Comparison of ENCODE assay signal across 21 mouse cellular contexts in the genomic region with DNA sequence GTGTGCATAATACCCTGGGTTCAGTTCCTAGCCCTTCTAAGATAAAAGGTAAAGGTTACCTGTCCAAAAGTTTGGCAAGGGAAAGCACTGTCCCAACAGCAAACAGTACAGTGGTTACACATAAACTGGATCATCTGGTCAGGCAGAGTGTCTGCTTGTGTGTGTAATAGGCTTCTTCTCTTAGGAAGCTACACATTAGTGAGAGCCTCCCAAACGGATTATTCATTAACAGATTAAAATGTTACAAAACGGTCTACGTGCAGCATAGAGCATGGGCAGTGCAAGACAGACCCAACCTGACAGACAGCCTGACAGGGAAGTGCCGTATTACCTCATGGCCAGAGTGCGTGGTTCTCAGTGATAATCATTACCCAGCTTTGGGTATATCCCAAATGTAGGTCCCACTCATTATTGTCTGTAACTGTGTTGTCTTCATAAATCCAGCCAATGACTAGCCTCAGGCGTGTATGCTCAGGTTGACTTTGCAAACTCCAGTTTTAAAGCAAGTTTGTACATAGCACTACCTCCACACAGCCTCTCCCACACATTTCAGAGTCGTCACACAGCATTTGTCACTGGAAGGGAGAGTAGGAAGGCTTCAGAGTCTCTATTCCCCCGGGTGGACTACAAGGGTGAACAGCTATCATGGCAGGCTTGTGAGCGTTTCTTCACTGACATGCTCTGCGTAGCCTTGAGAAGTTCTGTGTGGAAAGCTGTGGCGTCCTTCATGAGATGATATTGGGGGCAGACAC. TPM values are rescaled to one million over a fixed set of nuclear protein-coding genes. Genes with fewer than 3 reads are reported as not detected.
A peak's percentile ranks its signal among the peaks of the same experiment; 100 is the strongest.
DNase-seq lines count a peak whose midpoint lies in the region; ATAC-seq and TF ChIP-seq lines count a peak whose summit lies in the region.
"Had no signal": no experiment of that assay in that cellular context is flagged by ENCODE, and none has a peak within 500 bp of the region (broad histone marks: within the 10 kb centered on the region; RNA-seq: fewer than 3 reads in every experiment).

No protein-coding gene starts in this region.

- no peaks in the 10 kb centered on the region for H3K9me3 ChIP-seq in liver, postnatal 0 days (ENCODE audit: low read length)
- no peaks in the 10 kb centered on the region for H3K9me3 ChIP-seq in neural tube, embryonic 15.5 days (replicated peaks)
- H3K9me3 ChIP-seq in forebrain, embryonic 15.5 days, result no peaks in the 10 kb centered on the region
- H3K9me3 ChIP-seq: embryonic facial prominence, embryonic 10.5 days; heart, embryonic 12.5 days; midbrain, embryonic 12.5 days had no signal

- H3K4me2 ChIP-seq in liver, postnatal 0 days (ENCODE audit: low read depth, low read length), result no peak overlapping the region
- no peak overlapping the region for H3K4me2 ChIP-seq in neural tube, embryonic 15.5 days
- no peak overlapping the region for H3K4me2 ChIP-seq in forebrain, embryonic 15.5 days (replicated peaks)
- H3K4me2 ChIP-seq: heart, embryonic 12.5 days; midbrain, embryonic 12.5 days had no signal

- no peak for TF ChIP-seq CTCF in liver, postnatal 0 days (IDR thresholded peaks at IDR 0.05; ENCODE audit: low read depth)

- TF ChIP-seq EP300 in liver, postnatal 0 days (IDR thresholded peaks at IDR 0.05; ENCODE audit: low read depth), result peak; percentile 52; the same call in 1 of the 2 replicates

- peaks cover 37% of the 10 kb centered on the region for H3K36me3 ChIP-seq in liver, postnatal 0 days (replicated peaks; ENCODE audit: insufficient read depth, low read length)
- H3K36me3 ChIP-seq in neural tube, embryonic 15.5 days, result peaks cover 62% of the 10 kb centered on the region
- peaks cover 62% of the 10 kb centered on the region for H3K36me3 ChIP-seq in forebrain, embryonic 15.5 days

- whole genome bisulfite sequencing in liver, postnatal 0 days (ENCODE audit: insufficient replicate concordance), result 70% methylated on average over 11 of the region's 11 CpGs
- WGBS in neural tube, embryonic 15.5 days, result 94% methylated on average over 11 of the region's 11 CpGs
- 95% methylated on average over 11 of the region's 11 CpGs for WGBS in forebrain, embryonic 15.5 days

- H3K27me3 ChIP-seq in liver, postnatal 0 days (ENCODE audit: insufficient read depth, low read length), result no peaks in the 10 kb centered on the region
- H3K27me3 ChIP-seq in neural tube, embryonic 15.5 days (replicated peaks), result no peaks in the 10 kb centered on the region
- H3K27me3 ChIP-seq in forebrain, embryonic 15.5 days, result no peaks in the 10 kb centered on the region
- H3K27me3 ChIP-seq: heart, embryonic 12.5 days; midbrain, embryonic 12.5 days had no signal

- H3K4me3 ChIP-seq in liver, postnatal 0 days (ENCODE audit: low read depth, low read length), result no peak overlapping the region
- H3K4me3 ChIP-seq in neural tube, embryonic 15.5 days (replicated peaks), result no peak overlapping the region
- no peak overlapping the region for H3K4me3 ChIP-seq in forebrain, embryonic 15.5 days
- H3K4me3 ChIP-seq: embryonic facial prominence, embryonic 10.5 days; erythroblast, embryonic 14.5 days; heart, embryonic 12.5 days; layer of hippocampus, adult 2 months; midbrain, embryonic 12.5 days; myocyte had no signal

- ATAC-seq in liver, postnatal 0 days, result peak; percentile 93
- no peak for ATAC-seq in neural tube, embryonic 15.5 days (ENCODE audit: low FRiP score)
- ATAC-seq in forebrain, embryonic 15.5 days (replicated peaks), result no peak
- ATAC-seq: hindbrain, embryonic 16.5 days had no signal

- H3K4me1 ChIP-seq in liver, postnatal 0 days (ENCODE audit: insufficient read depth), result peaks cover 21% of the 10 kb centered on the region
- no peaks in the 10 kb centered on the region for H3K4me1 ChIP-seq in neural tube, embryonic 15.5 days
- no peaks in the 10 kb centered on the region for H3K4me1 ChIP-seq in forebrain, embryonic 15.5 days
- H3K4me1 ChIP-seq: midbrain, embryonic 12.5 days had no signal

- H3K9ac ChIP-seq in liver, postnatal 0 days (replicated peaks), result no peak overlapping the region
- H3K9ac ChIP-seq in neural tube, embryonic 15.5 days (replicated peaks), result no peak overlapping the region
- H3K9ac ChIP-seq in forebrain, embryonic 15.5 days (replicated peaks), result no peak overlapping the region
- H3K9ac ChIP-seq: heart, embryonic 12.5 days; midbrain, embryonic 12.5 days had no signal

- DNase-seq in gonadal fat pad, adult 2 months (ENCODE audit: low read depth), result peak; percentile 99
- peak; percentile 54 for DNase-seq in kidney, adult 18-20 months
- DNase-seq in kidney, postnatal 14 days, result peak; percentile 71
- DNase-seq in liver, postnatal 0 days, result peak; percentile 40
- no peak for DNase-seq in testis, postnatal 10 days (ENCODE audit: low spot score)
- no peak for DNase-seq in adrenal gland, postnatal 36 days
- DNase-seq: adrenal gland, adult 2 months; cerebellum, adult 8-10 months; gastrocnemius, postnatal 25 days; heart, postnatal 36 days; lung, postnatal 4 days; thymus, adult 2 months had no signal

- H3K27ac ChIP-seq in liver, postnatal 0 days (ENCODE audit: low read depth), result peak overlapping the region; percentile 85
- no peak overlapping the region for H3K27ac ChIP-seq in neural tube, embryonic 15.5 days (replicated peaks)
- no peak overlapping the region for H3K27ac ChIP-seq in forebrain, embryonic 15.5 days (replicated peaks)
- H3K27ac ChIP-seq: layer of hippocampus, adult 2 months; midbrain, embryonic 12.5 days had no signal

RNA-seq across cellular contexts. Expression of a gene that starts 12.5 kb away (rescaled TPM):
- polyA plus RNA-seq in gonadal fat pad, adult 2 months (2012; rRNA removed), result 10.8 and 14.3 TPM in 2 replicates
- polyA plus RNA-seq in liver, postnatal 0 days (2015; fragmentation: Nextera tagmentation; extraction: Ambion mirVana), result 6.2 and 7.1 TPM in 2 replicates
- total RNA-seq in adrenal gland, postnatal 36 days (2021), result 1 to 10 TPM; 1.6 to 2.0 TPM
- polyA plus RNA-seq in neural tube, embryonic 15.5 days (2015; fragmentation: Nextera tagmentation; extraction: Ambion mirVana), result 0.96 and 4.2 TPM in 2 replicates
- polyA plus RNA-seq in forebrain, embryonic 15.5 days (2015; fragmentation: Nextera tagmentation; extraction: Ambion mirVana), result 1.3 and 1.8 TPM in 2 replicates
- total RNA-seq: heart, postnatal 36 days had no signal
- polyA plus RNA-seq: erythroblast, embryonic 14.5 days had no signal

RNA-seq across cellular contexts. Expression of a gene that starts 12.6 kb away (rescaled TPM):
- polyA plus RNA-seq in gonadal fat pad, adult 2 months (2012; rRNA removed), result 32.5 and 45.5 TPM in 2 replicates
- polyA plus RNA-seq in liver, postnatal 0 days (2015; fragmentation: Nextera tagmentation; extraction: Ambion mirVana), result 4.5 and 6.2 TPM in 2 replicates
- 10 to 100 TPM; 12.2 to 16.6 TPM for total RNA-seq in adrenal gland, postnatal 36 days (2021)
- polyA plus RNA-seq in neural tube, embryonic 15.5 days (2015; fragmentation: Nextera tagmentation; extraction: Ambion mirVana), result 0.52 and 1.7 TPM in 2 replicates
- 0.22 and 0.25 TPM in 2 replicates for polyA plus RNA-seq in forebrain, embryonic 15.5 days (2015; fragmentation: Nextera tagmentation; extraction: Ambion mirVana)
- polyA plus RNA-seq: erythroblast, embryonic 14.5 days; myocyte had no signal

RNA-seq across cellular contexts. Expression of a gene that starts 18.0 kb away (rescaled TPM):
- 22.9 and 34.5 TPM in 2 replicates for polyA plus RNA-seq in gonadal fat pad, adult 2 months (2012; rRNA removed)
- 15.0 and 15.6 TPM in 2 replicates for polyA plus RNA-seq in liver, postnatal 0 days (2015; fragmentation: Nextera tagmentation; extraction: Ambion mirVana)
- total RNA-seq in adrenal gland, postnatal 36 days (2021), result 10 to 100 TPM; 54.3 to 58.7 TPM
- 74.6 TPM in 2 replicates for polyA plus RNA-seq in neural tube, embryonic 15.5 days (2015; fragmentation: Nextera tagmentation; extraction: Ambion mirVana)
- 85.2 and 86.6 TPM in 2 replicates for polyA plus RNA-seq in forebrain, embryonic 15.5 days (2015; fragmentation: Nextera tagmentation; extraction: Ambion mirVana)

RNA-seq across cellular contexts. Expression of a gene that starts 28.1 kb away (rescaled TPM):
- polyA plus RNA-seq in gonadal fat pad, adult 2 months (2012; rRNA removed), result 64.0 and 75.7 TPM in 2 replicates
- polyA plus RNA-seq in liver, postnatal 0 days (2015; fragmentation: Nextera tagmentation; extraction: Ambion mirVana), result 150 and 157 TPM in 2 replicates
- total RNA-seq in adrenal gland, postnatal 36 days (2021), result 100 to 1,000 TPM; 118 to 119 TPM
- 355 and 416 TPM in 2 replicates for polyA plus RNA-seq in neural tube, embryonic 15.5 days (2015; fragmentation: Nextera tagmentation; extraction: Ambion mirVana)
- polyA plus RNA-seq in forebrain, embryonic 15.5 days (2015; fragmentation: Nextera tagmentation; extraction: Ambion mirVana), result 440 and 448 TPM in 2 replicates

Comparison
In these comparisons a context has a peak if more than half of its experiments do, and no peak if none do; other contexts are left out.
1. DNase-seq: peak in gonadal fat pad, adult 2 months (single experiment), kidney, adult 18-20 months (single experiment), kidney, postnatal 14 days (single experiment) and liver, postnatal 0 days (single experiment); none in testis, postnatal 10 days (single experiment) and adrenal gland, postnatal 36 days (0 of 2).